Mouse (Mus musculus) spleen, adult 2 months (tissue): ENCODE measurements around the gene Xylt2.
"Not testable (repeated sequence)": the region's sequence is repeated elsewhere in the genome, so short reads cannot be mapped to it uniquely, and the experiment has no call there.

Source experiments
- CTCF ChIP-seq: fragments of 200-500 bp; IDR thresholded peaks from 2 replicates; pipeline ENCODE4 v1.5.1; 2011; ENCODE audit warnings: mild to moderate bottlenecking, inconsistent platforms; ENCODE audit not compliant: insufficient read depth, insufficient read length, insufficient replicate concordance; ENCODE audit errors: extremely low read depth
- POLR2A ChIP-seq: fragments of 200-500 bp; IDR thresholded peaks from 2 replicates; pipeline ENCODE4 v1.6.1; 2011; ENCODE audit warnings: low read depth, low read length, inconsistent platforms

DNA sequence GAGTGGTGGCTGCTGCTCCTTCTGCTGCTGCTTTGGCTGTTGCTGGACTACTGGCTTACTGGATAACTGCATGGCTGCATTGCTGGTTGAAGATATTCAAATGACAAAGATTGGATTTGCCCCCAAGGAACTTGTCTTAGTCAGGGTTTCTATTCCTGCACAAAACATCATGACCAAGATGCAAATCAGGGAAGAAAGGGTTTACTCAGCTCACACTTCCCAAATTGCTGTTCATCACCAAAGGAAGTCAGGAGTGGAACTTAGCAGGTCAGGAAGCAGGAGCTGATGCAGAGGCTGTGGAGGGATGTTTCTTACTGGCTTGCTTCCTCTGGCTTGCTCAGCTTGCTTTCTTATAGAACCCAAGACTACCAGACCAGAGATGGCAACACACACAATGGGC is 15.2 kb upstream of the Xylt2 start:
- not testable (repeated sequence) for TF ChIP-seq CTCF, POLR2A
